Mouse (Mus musculus): ENCODE data around the gene Tspan17. TPM values are rescaled to one million over a fixed set of nuclear protein-coding genes. Genes with fewer than 3 reads are reported as not detected.

Gene Tspan17
- total RNA-seq, 4 experiments from 2014 or later: 79.3 to 92.1 (median 82.9) TPM

Other genes starting within 250 kb of the Tspan17 start
- 100 to 1,000 TPM; 130 to 147 (median 139) TPM for gene 4833439L19Rik, start 223.9 kb upstream of the Tspan17 start, total RNA-seq (2022)
- 10 to 100 TPM; 28.2 to 37.2 (median 30.9) TPM for gene Arl10, start 214.4 kb upstream of the Tspan17 start, total RNA-seq (2022)
- gene Nop16, start 199.3 kb upstream of the Tspan17 start, total RNA-seq (2022): 10 to 100 TPM; 20.6 to 23.3 (median 20.8) TPM
- gene Higd2a, start 199.2 kb upstream of the Tspan17 start, total RNA-seq (2022): 100 to 1,000 TPM; 134 to 161 (median 146) TPM
- gene Cltb, start 178.0 kb upstream of the Tspan17 start, total RNA-seq (2022): 100 to 1,000 TPM; 241 to 284 (median 264) TPM
- gene Faf2, start 167.6 kb upstream of the Tspan17 start, total RNA-seq (2022): 10 to 100 TPM; 48.9 to 67.1 (median 53.6) TPM
- 100 to 1,000 TPM; 130 to 151 (median 140) TPM for gene Rnf44, start 95.5 kb upstream of the Tspan17 start, total RNA-seq (2022)
- under 1 TPM; 0.27 to 0.54 (median 0.37) TPM for gene Cdhr2, start 87.9 kb upstream of the Tspan17 start, total RNA-seq (2022)
- 100 to 1,000 TPM; 123 to 141 (median 132) TPM for gene Gprin1, start 39.5 kb upstream of the Tspan17 start, total RNA-seq (2022)
- 100 to 1,000 TPM; 652 to 713 (median 673) TPM for gene Sncb, start 22.8 kb upstream of the Tspan17 start, total RNA-seq (2022)
- gene Eif4e1b, start 5.4 kb upstream of the Tspan17 start, total RNA-seq (2022): under 1 TPM in 1 of 4 experiments, not detected in 3; 0.35 TPM
- 100 to 1,000 TPM; 127 to 154 (median 141) TPM for gene Unc5a, start 160.0 kb downstream of the Tspan17 start, total RNA-seq (2022)
- gene Hk3, start 232.0 kb downstream of the Tspan17 start, total RNA-seq (2022): 1 to 10 TPM; 1.4 to 4.3 (median 2.5) TPM

All from layer of hippocampus, adult 8-10 months (tissue).